Mouse (Mus musculus) stomach, embryonic 16.5 days (tissue): ENCODE measurements at regions not wholly inside any gene's neighbourhood (a gene's known extent, or its start where the extent isn't known, plus 50 kb on each side); places are given as distances from the start of the nearest gene placed in this dataset.

Experiments
- ATAC-seq: fragments of 200-750 bp; cut with Nextera tagmentation; 2 replicates; pipeline ENCODE4 v1.8.0; 2017; ENCODE audit warnings: moderate number of reproducible peaks, moderate TSS enrichment; ENCODE audit not compliant: insufficient read depth, low FRiP score
- H3K27ac ChIP-seq: fragments of 300-500 bp; sonication (generic); 2 replicates; pipeline ENCODE4 v1.5.1; 2014; ENCODE audit warnings: low read length
- H3K27me3 ChIP-seq: fragments of 300-500 bp; sonication (generic); 2 replicates; pipeline ENCODE4 v1.6.1; 2014; ENCODE audit warnings: low read length, control low read depth, mixed read lengths; ENCODE audit not compliant: control insufficient read depth, insufficient read depth
- H3K36me3 ChIP-seq: fragments of 300-500 bp; sonication (generic); 2 replicates; pipeline ENCODE4 v1.6.1; 2014; ENCODE audit warnings: low read length; ENCODE audit not compliant: control insufficient read depth, insufficient read depth
- H3K4me1 ChIP-seq: fragments of 300-500 bp; sonication (generic); 2 replicates; pipeline ENCODE4 v1.6.1; 2014; ENCODE audit warnings: low read length, control low read depth, mixed read lengths; ENCODE audit not compliant: control insufficient read depth, insufficient read depth
- H3K4me2 ChIP-seq: fragments of 300-500 bp; sonication (generic); 2 replicates; pipeline ENCODE4 v1.6.1; 2014; ENCODE audit warnings: low read depth, low read length, mixed read lengths
- H3K4me3 ChIP-seq: fragments of 300-500 bp; sonication (generic); replicated peaks from 2 replicates; pipeline ENCODE4 v1.5.1; 2014; ENCODE audit warnings: mild to moderate bottlenecking, low read length
- H3K9ac ChIP-seq: fragments of 300-500 bp; sonication (generic); 2 replicates; pipeline ENCODE4 v1.6.1; 2014; ENCODE audit warnings: low read length
- H3K9me3 ChIP-seq: fragments of 300-500 bp; sonication (generic); replicated peaks from 2 replicates; pipeline ENCODE4 v1.6.1; 2016; ENCODE audit warnings: low read length, control low read depth; ENCODE audit not compliant: control insufficient read depth
- WGBS: fragments of 180-500 bp; shearing (Covaris S2); extraction: QIAGEN DNeasy Blood & Tissue Kit; methylation state at CpG from one replicate; pipeline ENCODE4 v1.1.7; 2014; 5-methylcytosine and 5-hydroxymethylcytosine counted together

DNA sequence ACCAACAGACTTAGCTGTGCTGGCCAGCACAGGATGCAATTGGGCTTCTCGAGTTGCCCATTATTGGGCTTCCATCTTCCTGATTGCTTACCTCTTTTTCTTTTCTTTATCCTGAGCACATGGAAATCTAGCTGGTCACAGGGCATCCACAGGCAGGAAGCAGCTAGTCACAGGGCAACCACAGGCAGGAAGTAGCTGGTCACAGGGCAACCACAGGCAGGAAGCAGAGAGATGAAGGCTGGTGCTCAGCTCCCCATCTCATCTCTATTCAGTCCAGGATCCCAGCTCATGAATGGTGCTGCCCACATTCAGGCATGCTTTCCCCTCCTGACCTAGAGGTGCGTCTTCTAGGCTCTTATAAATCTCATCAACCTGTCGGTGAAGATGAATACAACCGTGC, 146.8 kb upstream of the Slc35f3 start:
- 74% methylated on average over 4 of the region's 4 CpGs for WGBS
- Histone ChIP-seq H3K27ac (no peak overlapping the region), H3K27me3 (no peaks in the 10 kb centered on the region), H3K4me2 (no peak overlapping the region), H3K4me1 (no peaks in the 10 kb centered on the region), H3K9me3 (no peaks in the 10 kb centered on the region), H3K4me3 (no peak overlapping the region), H3K9ac (no peak overlapping the region), H3K36me3 (no peaks in the 10 kb centered on the region)
- no peak for ATAC-seq

DNA sequence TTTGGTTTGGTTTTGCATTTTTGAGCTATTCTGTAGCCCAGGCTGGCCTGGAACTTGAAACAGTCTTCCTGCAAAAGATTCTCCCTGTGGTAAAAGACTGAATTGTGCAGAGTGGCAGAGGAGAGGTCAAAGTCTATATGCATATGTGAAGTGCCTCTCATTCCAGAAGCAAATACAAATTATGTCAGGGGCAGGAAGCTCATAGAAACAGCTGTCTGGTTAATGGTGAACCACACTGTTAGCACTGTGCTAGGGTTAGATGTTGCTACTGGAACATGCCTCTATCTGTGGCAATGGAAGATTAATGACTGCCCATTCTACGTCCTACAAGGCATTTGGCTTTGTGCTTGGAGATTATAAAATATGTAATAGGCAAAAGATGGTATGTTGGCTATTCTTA, 144.4 kb upstream of the Slc35f3 start:
- Histone ChIP-seq H3K4me2 (no peak overlapping the region), H3K4me1 (no peaks in the 10 kb centered on the region), H3K9ac (no peak overlapping the region), H3K4me3 (no peak overlapping the region), H3K27ac (no peak overlapping the region), H3K9me3 (no peaks in the 10 kb centered on the region), H3K27me3 (no peaks in the 10 kb centered on the region), H3K36me3 (no peaks in the 10 kb centered on the region)
- ATAC-seq, result no peak
- 33% methylated on average over 1 of the region's 1 CpGs for WGBS

DNA sequence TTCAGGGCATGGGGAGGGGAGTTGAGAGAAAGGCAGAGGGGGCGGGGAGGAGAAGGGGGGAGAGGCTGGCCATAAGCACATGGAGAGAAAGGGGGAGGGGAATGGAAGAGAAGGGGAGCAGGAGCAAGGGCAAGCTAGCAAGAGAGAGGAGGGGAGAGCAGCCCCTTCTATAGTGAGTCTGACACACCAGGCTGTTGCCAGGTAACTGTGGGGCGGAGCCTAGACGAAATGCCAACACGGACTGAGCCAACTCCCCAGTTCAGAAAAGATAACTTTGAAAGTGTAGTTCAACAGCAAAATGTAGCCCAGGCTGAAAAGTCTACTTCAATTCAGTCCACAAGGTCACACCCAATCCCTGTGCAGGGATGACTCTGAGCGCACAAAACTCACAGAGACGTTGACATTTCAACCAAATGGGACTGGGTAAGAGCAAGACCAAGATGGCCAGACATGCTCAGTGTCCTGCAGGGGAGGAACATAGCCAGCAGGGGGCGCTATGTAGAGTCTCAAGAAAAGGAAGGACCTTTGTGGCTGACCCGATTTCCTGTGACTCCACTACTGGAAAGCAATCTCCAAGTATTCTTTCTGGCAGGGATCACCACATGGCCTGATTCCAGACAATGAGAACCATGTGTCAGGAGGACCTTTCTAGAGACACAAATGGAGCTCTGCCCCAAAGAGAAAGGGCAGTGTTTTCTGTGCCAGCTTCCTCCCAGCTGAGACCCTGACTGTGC, 140.7 kb upstream of the Slc35f3 start:
- no peaks in the 10 kb centered on the region for H3K36me3 ChIP-seq
- H3K27ac ChIP-seq, result no peak overlapping the region
- H3K9ac ChIP-seq, result no peak overlapping the region
- no peak overlapping the region for H3K4me2 ChIP-seq
- 50% methylated on average over 8 of the region's 8 CpGs for WGBS
- H3K9me3 ChIP-seq, result no peaks in the 10 kb centered on the region
- no peak overlapping the region for H3K4me3 ChIP-seq
- ATAC-seq, result peak; percentile 42; the same call in 1 of the 2 replicates
- H3K4me1 ChIP-seq, result no peaks in the 10 kb centered on the region
- H3K27me3 ChIP-seq, result no peaks in the 10 kb centered on the region

DNA sequence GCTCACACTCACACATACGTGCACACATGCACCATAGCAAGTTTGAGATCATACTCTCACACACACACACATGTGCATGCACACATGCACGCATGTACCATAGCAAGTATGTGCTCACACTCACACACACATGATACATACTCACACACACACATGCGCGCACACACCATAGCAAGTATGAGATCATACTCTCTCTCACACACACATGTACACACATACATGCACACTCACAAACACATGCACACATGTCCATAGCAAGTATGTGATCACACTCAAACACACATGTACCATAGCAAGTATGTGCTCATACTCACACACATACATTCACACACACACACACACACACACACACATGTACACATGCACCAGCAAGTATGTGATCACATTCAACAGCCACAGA, 138.9 kb upstream of the Slc35f3 start:
- Histone ChIP-seq H3K9ac (no peak overlapping the region), H3K9me3 (no peaks in the 10 kb centered on the region), H3K27ac (no peak overlapping the region), H3K4me3 (no peak overlapping the region), H3K36me3 (no peaks in the 10 kb centered on the region), H3K4me1 (no peaks in the 10 kb centered on the region), H3K27me3 (no peaks in the 10 kb centered on the region), H3K4me2 (no peak overlapping the region)
- WGBS, result 98% methylated on average over 4 of the region's 4 CpGs
- no peak for ATAC-seq

DNA sequence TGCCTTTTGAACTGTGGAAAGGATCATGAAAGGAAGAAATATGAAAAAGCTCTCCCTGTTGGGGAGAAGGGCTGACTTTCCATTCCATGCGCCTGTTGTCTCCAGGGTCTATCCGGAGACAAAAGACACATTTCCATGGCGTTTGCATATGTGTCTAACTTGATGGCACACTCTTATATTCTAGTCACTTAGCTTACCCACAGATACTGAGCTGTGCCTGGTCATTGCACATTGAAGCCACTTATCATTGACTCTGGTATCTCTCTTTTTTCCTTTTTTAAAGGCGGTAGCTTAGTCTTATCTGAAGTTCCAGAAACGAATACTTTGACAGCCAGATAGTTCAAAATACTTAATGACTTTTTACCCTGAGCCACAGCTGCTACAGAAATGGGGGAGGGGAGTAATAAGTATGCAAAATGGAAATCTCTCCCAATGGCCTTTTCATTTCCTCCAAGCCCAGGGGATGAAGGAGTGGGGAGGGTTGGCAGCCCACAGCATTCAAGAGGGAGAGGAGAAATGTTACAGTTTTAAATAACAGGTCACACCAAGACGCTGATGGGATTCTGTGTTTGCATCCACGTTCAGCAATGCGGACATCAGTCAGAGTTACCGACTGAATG, 137.9 kb upstream of the Slc35f3 start:
- H3K27ac ChIP-seq, result no peak overlapping the region
- no peak overlapping the region for H3K4me3 ChIP-seq
- H3K9ac ChIP-seq, result no peak overlapping the region
- no peaks in the 10 kb centered on the region for H3K36me3 ChIP-seq
- ATAC-seq, result no peak
- H3K4me1 ChIP-seq, result no peaks in the 10 kb centered on the region
- no peaks in the 10 kb centered on the region for H3K27me3 ChIP-seq
- H3K4me2 ChIP-seq, result no peak overlapping the region
- WGBS, result 60% methylated on average over 9 of the region's 9 CpGs
- H3K9me3 ChIP-seq, result no peaks in the 10 kb centered on the region

DNA sequence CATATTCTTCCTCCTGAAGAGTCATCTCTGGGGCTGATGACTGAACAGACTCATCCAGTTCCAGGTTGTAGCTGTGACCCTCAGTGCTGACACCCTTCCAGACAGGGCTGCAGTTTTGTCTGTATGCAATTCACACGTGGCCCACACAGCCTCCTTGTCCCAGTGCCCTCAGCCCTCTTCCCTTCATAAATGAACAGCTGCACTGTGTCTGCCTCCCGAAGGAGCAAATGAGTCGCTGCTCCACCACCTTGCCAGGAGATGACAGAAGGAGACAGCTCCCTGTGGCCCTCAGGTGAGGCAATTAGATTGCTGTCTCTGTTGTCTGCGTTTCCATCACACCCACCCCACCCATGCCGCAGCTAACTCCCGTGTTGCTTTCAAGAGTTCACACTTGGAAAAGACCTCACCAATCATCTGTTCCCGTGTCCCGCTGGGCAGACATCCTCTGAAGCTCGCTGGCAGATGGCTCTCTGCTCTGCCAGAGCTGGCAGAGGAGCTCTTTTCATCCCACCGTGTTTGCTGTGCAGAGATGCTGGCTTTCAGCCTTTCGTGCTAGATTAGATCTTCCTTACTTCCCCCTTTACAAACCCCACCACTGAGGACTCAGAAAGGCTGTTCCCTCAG, 135.5 kb upstream of the Slc35f3 start:
- H3K9ac ChIP-seq, result no peak overlapping the region

DNA sequence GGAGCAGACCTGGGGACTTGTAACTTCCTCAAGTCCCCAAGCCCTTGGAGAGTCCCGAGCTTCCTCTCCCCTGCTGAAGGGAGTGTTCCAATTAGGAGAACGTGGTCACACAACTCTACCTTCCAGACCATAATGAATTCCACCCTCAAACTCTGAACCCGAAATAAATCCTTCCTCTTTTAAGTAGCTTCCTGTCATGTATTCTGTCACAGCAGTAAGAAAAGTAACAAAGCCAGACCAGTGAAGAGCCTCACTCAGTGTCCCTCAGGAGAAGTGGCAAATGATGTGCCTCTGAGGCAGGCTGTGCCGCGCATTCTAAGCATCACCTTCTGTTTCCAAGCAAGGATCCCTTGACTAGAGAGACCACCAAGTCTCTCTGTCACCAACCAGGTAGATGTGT, 134.4 kb upstream of the Slc35f3 start:
- Histone ChIP-seq H3K36me3 (no peaks in the 10 kb centered on the region), H3K9ac (no peak overlapping the region), H3K4me2 (no peak overlapping the region), H3K9me3 (no peaks in the 10 kb centered on the region), H3K4me1 (no peaks in the 10 kb centered on the region), H3K27me3 (no peaks in the 10 kb centered on the region), H3K27ac (no peak overlapping the region), H3K4me3 (no peak overlapping the region)
- 71% methylated on average over 5 of the region's 5 CpGs for WGBS
- no peak for ATAC-seq

More for the DNA sequence above, 135.5 kb upstream of the Slc35f3 start:
- no peak for ATAC-seq
- H3K4me2 ChIP-seq, result no peak overlapping the region
- H3K4me3 ChIP-seq, result no peak overlapping the region
- WGBS, result 40% methylated on average over 11 of the region's 11 CpGs
- no peaks in the 10 kb centered on the region for H3K9me3 ChIP-seq
- H3K27me3 ChIP-seq, result no peaks in the 10 kb centered on the region
- no peaks in the 10 kb centered on the region for H3K36me3 ChIP-seq
- H3K27ac ChIP-seq, result no peak overlapping the region
- H3K4me1 ChIP-seq, result no peaks in the 10 kb centered on the region

DNA sequence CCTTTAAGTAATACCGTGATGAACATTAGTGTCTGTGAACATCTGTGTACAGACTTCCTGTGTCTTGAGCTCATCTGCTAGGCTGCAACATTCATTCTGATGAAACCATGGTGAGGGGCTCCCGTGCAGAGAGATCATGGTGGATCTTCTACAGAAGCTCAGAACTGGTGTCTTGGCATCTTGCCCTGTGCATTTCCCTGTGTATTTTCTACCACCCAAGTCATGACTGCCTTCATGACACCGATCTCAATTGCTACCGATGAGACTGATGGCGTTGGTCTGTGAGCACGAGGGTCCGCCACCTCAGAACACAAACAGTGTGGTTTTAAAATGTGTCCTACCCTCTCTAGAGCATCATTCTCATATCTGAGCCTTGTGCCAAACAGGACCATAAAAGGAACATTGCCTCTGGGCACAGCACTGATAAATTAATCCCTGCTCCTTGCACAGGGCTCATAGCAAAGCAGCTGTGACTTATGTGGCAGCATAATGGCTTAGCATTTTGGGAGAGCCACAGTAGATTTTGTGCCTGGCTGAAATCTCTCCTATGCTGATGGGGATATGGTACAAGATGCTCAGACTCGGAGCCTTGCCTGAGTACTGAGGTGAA, 132.8 kb upstream of the Slc35f3 start:
- 65% methylated on average over 8 of the region's 8 CpGs for WGBS
- H3K4me1 ChIP-seq, result no peaks in the 10 kb centered on the region
- no peak for ATAC-seq
- H3K36me3 ChIP-seq, result no peaks in the 10 kb centered on the region
- no peak overlapping the region for H3K4me2 ChIP-seq
- no peak overlapping the region for H3K9ac ChIP-seq
- no peak overlapping the region for H3K4me3 ChIP-seq
- H3K27ac ChIP-seq, result no peak overlapping the region
- no peaks in the 10 kb centered on the region for H3K27me3 ChIP-seq
- no peaks in the 10 kb centered on the region for H3K9me3 ChIP-seq

DNA sequence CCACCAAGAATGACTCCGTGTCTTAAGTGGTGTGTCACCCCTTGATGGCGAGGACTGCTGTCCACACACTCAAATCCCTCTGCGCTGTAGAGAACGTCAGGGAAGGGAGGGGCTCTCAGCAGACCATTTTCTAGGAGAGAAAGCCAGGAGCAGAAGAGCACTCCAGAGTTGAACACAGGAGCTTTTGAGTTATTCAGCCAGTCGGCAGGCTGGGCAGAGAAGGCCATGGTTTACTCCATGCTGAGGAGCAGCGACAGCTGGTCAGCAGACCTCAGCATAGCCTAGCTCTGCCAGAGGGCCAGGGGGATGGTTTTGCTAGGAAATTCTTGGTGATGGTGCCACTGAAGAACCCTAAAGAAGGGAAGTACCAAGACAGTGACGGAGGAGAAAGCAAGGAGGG, 132.0 kb upstream of the Slc35f3 start:
- no peak overlapping the region for H3K4me3 ChIP-seq
- WGBS, result 69% methylated on average over 7 of the region's 7 CpGs
- no peaks in the 10 kb centered on the region for H3K27me3 ChIP-seq

More for the DNA sequence above, 132.0 kb upstream of the Slc35f3 start:
- Histone ChIP-seq H3K36me3 (no peaks in the 10 kb centered on the region), H3K27ac (no peak overlapping the region), H3K9ac (no peak overlapping the region), H3K9me3 (no peaks in the 10 kb centered on the region), H3K4me1 (no peaks in the 10 kb centered on the region), H3K4me2 (no peak overlapping the region)
- no peak for ATAC-seq
